Mouse (Mus musculus): ENCODE results near the gene Wdr18. TPM values are rescaled to one million over a fixed set of nuclear protein-coding genes. Genes with fewer than 3 reads are reported as not detected.

The Wdr18 gene
- total and polyA plus RNA-seq, 3 experiments = 29.4 to 66.1 (median 31.5) TPM

GRCm38 (mm10) chr10:79997034-79997760 lies 37.2 kb downstream of the Wdr18 start:
- peak; percentile 84 for DNase-seq

GRCm38 (mm10) chr10:79997819-79998218 lies 37.9 kb downstream of the Wdr18 start:
- DNase-seq = no peak

- DNase-seq = no peak
Measured at GRCm38 (mm10) chr10:80001945-80002344, 42.0 kb downstream of the Wdr18 start.

- no peak for DNase-seq
Measured at GRCm38 (mm10) chr10:80002829-80003228, 42.9 kb downstream of the Wdr18 start.

- peak; percentile 40 for DNase-seq
Measured at GRCm38 (mm10) chr10:80003374-80004232, 43.7 kb downstream of the Wdr18 start.

- DNase-seq = peak; percentile 87
Measured at GRCm38 (mm10) chr10:80004233-80004705, 44.3 kb downstream of the Wdr18 start.

- DNase-seq = no peak
Measured at GRCm38 (mm10) chr10:80011740-80012139, 51.8 kb downstream of the Wdr18 start.

GRCm38 (mm10) chr10:80013609-80014008 lies 53.7 kb downstream of the Wdr18 start:
- DNase-seq = no peak

- no peak for DNase-seq
Measured at GRCm38 (mm10) chr10:80014484-80015290, 54.7 kb downstream of the Wdr18 start.

- DNase-seq = no peak
Measured at GRCm38 (mm10) chr10:80015583-80015982, 55.6 kb downstream of the Wdr18 start.

- DNase-seq = peak; percentile 36
Measured at GRCm38 (mm10) chr10:80016511-80016910, 56.6 kb downstream of the Wdr18 start, which contains the start of gene Arhgap45. TSS of gene Arhgap45 (plus strand) at chr10:80016653.

- no peak for DNase-seq
Measured at GRCm38 (mm10) chr10:80016931-80017330, 57.0 kb downstream of the Wdr18 start.

GRCm38 (mm10) chr10:80017361-80017760 lies 57.4 kb downstream of the Wdr18 start:
- peak; percentile 44 for DNase-seq

GRCm38 (mm10) chr10:80017771-80018170 lies 57.8 kb downstream of the Wdr18 start:
- no peak for DNase-seq

- DNase-seq = no peak
Measured at GRCm38 (mm10) chr10:80018739-80019297, 58.9 kb downstream of the Wdr18 start.

GRCm38 (mm10) chr10:80019471-80020131 lies 59.6 kb downstream of the Wdr18 start:
- no peak for DNase-seq

Other genes starting within 250 kb of the Wdr18 start
Only the 30 nearest of the 33 such genes appear.
- not detected for gene Fgf22, start 205.1 kb upstream of the Wdr18 start, total RNA-seq (2021)
- 0.18 and 0.68 TPM in 2 replicates for gene Fgf22, start 205.1 kb upstream of the Wdr18 start, polyA plus RNA-seq (2012; rRNA removed)
- gene Rnf126, start 193.2 kb upstream of the Wdr18 start, total RNA-seq (2021) = 10 to 100 TPM; 51.6 to 51.8 TPM
- 222 and 226 TPM in 2 replicates for gene Rnf126, start 193.2 kb upstream of the Wdr18 start, polyA plus RNA-seq (2012; rRNA removed)
- gene Fstl3, start 182.9 kb upstream of the Wdr18 start, total RNA-seq (2021) = 10 to 100 TPM in 1 of 2 experiments, 1 to 10 TPM in 1; 10.0 to 37.2 TPM
- 47.0 and 74.7 TPM in 2 replicates for gene Fstl3, start 182.9 kb upstream of the Wdr18 start, polyA plus RNA-seq (2012; rRNA removed)
- gene Prss57, start 169.2 kb upstream of the Wdr18 start, total RNA-seq (2021) = under 1 TPM in 1 of 2 experiments, not detected in 1; 0.21 TPM
- gene Prss57, start 169.2 kb upstream of the Wdr18 start, polyA plus RNA-seq (2012; rRNA removed) = 0.28 TPM in 1 of 2 replicates, not detected in the other
- 100 to 1,000 TPM in 1 of 2 experiments, 10 to 100 TPM in 1; 68.1 to 105 TPM for gene Palm, start 166.6 kb upstream of the Wdr18 start, total RNA-seq (2021)
- gene Palm, start 166.6 kb upstream of the Wdr18 start, polyA plus RNA-seq (2012; rRNA removed) = 138 and 146 TPM in 2 replicates
- under 1 TPM; 0.31 to 0.32 TPM for gene Misp, start 139.2 kb upstream of the Wdr18 start, total RNA-seq (2021)
- 0.03 and 0.10 TPM in 2 replicates for gene Misp, start 139.2 kb upstream of the Wdr18 start, polyA plus RNA-seq (2012; rRNA removed)
- gene Ptbp1, start 105.7 kb upstream of the Wdr18 start, total RNA-seq (2021) = 100 to 1,000 TPM; 217 to 332 TPM
- gene Ptbp1, start 105.7 kb upstream of the Wdr18 start, polyA plus RNA-seq (2012; rRNA removed) = 175 and 259 TPM in 2 replicates
- under 1 TPM; 0.62 to 0.63 TPM for gene Prtn3, start 85.7 kb upstream of the Wdr18 start, total RNA-seq (2021)
- 3.4 and 4.1 TPM in 2 replicates for gene Prtn3, start 85.7 kb upstream of the Wdr18 start, polyA plus RNA-seq (2012; rRNA removed)
- gene Plppr3, start 85.5 kb upstream of the Wdr18 start, total RNA-seq (2021) = 1 to 10 TPM; 1.2 to 2.2 TPM
- 4.2 and 4.6 TPM in 2 replicates for gene Plppr3, start 85.5 kb upstream of the Wdr18 start, polyA plus RNA-seq (2012; rRNA removed)
- gene Elane, start 73.9 kb upstream of the Wdr18 start, total RNA-seq (2021) = under 1 TPM; 0.49 to 0.79 TPM
- gene Elane, start 73.9 kb upstream of the Wdr18 start, polyA plus RNA-seq (2012; rRNA removed) = 0.34 and 1.1 TPM in 2 replicates
- 1,000 to 10,000 TPM; 2,358 to 4,405 TPM for gene Cfd, start 69.3 kb upstream of the Wdr18 start, total RNA-seq (2021)
- gene Cfd, start 69.3 kb upstream of the Wdr18 start, polyA plus RNA-seq (2012; rRNA removed) = 4,988 and 13,425 TPM in 2 replicates
- 10 to 100 TPM; 38.4 to 43.0 TPM for gene Med16, start 51.2 kb upstream of the Wdr18 start, total RNA-seq (2021)
- gene Med16, start 51.2 kb upstream of the Wdr18 start, polyA plus RNA-seq (2012; rRNA removed) = 126 and 132 TPM in 2 replicates
- not detected for gene Gm26602, start 49.3 kb upstream of the Wdr18 start, total RNA-seq (2021)
- gene Gm26602, start 49.3 kb upstream of the Wdr18 start, polyA plus RNA-seq (2012; rRNA removed) = not detected in 2 replicates
- 1 to 10 TPM; 1.4 TPM for gene Kiss1r, start 43.2 kb upstream of the Wdr18 start, total RNA-seq (2021)
- 11.8 and 15.1 TPM in 2 replicates for gene Kiss1r, start 43.2 kb upstream of the Wdr18 start, polyA plus RNA-seq (2012; rRNA removed)
- gene R3hdm4, start 38.9 kb upstream of the Wdr18 start, total RNA-seq (2021) = 10 to 100 TPM; 87.8 to 93.5 TPM
- gene R3hdm4, start 38.9 kb upstream of the Wdr18 start, polyA plus RNA-seq (2012; rRNA removed) = 197 and 231 TPM in 2 replicates
- 1 to 10 TPM; 4.6 to 6.5 TPM for gene Arid3a, start 33.1 kb upstream of the Wdr18 start, total RNA-seq (2021)
- gene Arid3a, start 33.1 kb upstream of the Wdr18 start, polyA plus RNA-seq (2012; rRNA removed) = 5.9 and 9.1 TPM in 2 replicates
- under 1 TPM in 1 of 2 experiments, not detected in 1; 0.31 TPM for gene Grin3b, start 10.6 kb downstream of the Wdr18 start, total RNA-seq (2021)
- gene Grin3b, start 10.6 kb downstream of the Wdr18 start, polyA plus RNA-seq (2012; rRNA removed) = 0.09 and 0.17 TPM in 2 replicates
- 100 to 1,000 TPM; 142 to 143 TPM for gene Tmem259, start 24.2 kb downstream of the Wdr18 start, total RNA-seq (2021)
- gene Tmem259, start 24.2 kb downstream of the Wdr18 start, polyA plus RNA-seq (2012; rRNA removed) = 619 and 624 TPM in 2 replicates
- gene Cnn2, start 28.4 kb downstream of the Wdr18 start, total RNA-seq (2021) = 10 to 100 TPM; 29.5 to 50.1 TPM
- 53.0 and 58.8 TPM in 2 replicates for gene Cnn2, start 28.4 kb downstream of the Wdr18 start, polyA plus RNA-seq (2012; rRNA removed)
- 10 to 100 TPM; 18.4 to 22.9 TPM for gene Abca7, start 36.3 kb downstream of the Wdr18 start, total RNA-seq (2021)
- gene Abca7, start 36.3 kb downstream of the Wdr18 start, polyA plus RNA-seq (2012; rRNA removed) = 28.6 TPM in 2 replicates
- gene Arhgap45, start 56.5 kb downstream of the Wdr18 start, total RNA-seq (2021) = 1 to 10 TPM; 3.9 to 6.7 TPM
- 11.0 and 14.6 TPM in 2 replicates for gene Arhgap45, start 56.5 kb downstream of the Wdr18 start, polyA plus RNA-seq (2012; rRNA removed)
- gene Polr2e, start 79.6 kb downstream of the Wdr18 start, total RNA-seq (2021) = 100 to 1,000 TPM in 1 of 2 experiments, 10 to 100 TPM in 1; 97.3 to 106 TPM
- gene Polr2e, start 79.6 kb downstream of the Wdr18 start, polyA plus RNA-seq (2012; rRNA removed) = 111 and 122 TPM in 2 replicates
- gene Gpx4, start 87.0 kb downstream of the Wdr18 start, total RNA-seq (2021) = 1,000 to 10,000 TPM; 1,287 to 1,377 TPM
- gene Gpx4, start 87.0 kb downstream of the Wdr18 start, polyA plus RNA-seq (2012; rRNA removed) = 1,827 and 2,443 TPM in 2 replicates
- gene Sbno2, start 145.4 kb downstream of the Wdr18 start, total RNA-seq (2021) = 10 to 100 TPM; 38.5 to 59.3 TPM
- 102 and 120 TPM in 2 replicates for gene Sbno2, start 145.4 kb downstream of the Wdr18 start, polyA plus RNA-seq (2012; rRNA removed)
- 100 to 1,000 TPM; 153 to 156 TPM for gene Stk11, start 155.7 kb downstream of the Wdr18 start, total RNA-seq (2021)
- 151 and 159 TPM in 2 replicates for gene Stk11, start 155.7 kb downstream of the Wdr18 start, polyA plus RNA-seq (2012; rRNA removed)
- gene Atp5d, start 178.5 kb downstream of the Wdr18 start, total RNA-seq (2021) = 100 to 1,000 TPM; 654 to 778 TPM
- gene Atp5d, start 178.5 kb downstream of the Wdr18 start, polyA plus RNA-seq (2012; rRNA removed) = 5,895 and 6,727 TPM in 2 replicates
- 100 to 1,000 TPM in 1 of 2 experiments, 10 to 100 TPM in 1; 74.5 to 118 TPM for gene Cbarp, start 180.7 kb downstream of the Wdr18 start, total RNA-seq (2021)
- gene Cbarp, start 180.7 kb downstream of the Wdr18 start, polyA plus RNA-seq (2012; rRNA removed) = 84.3 and 84.6 TPM in 2 replicates
- 100 to 1,000 TPM in 1 of 2 experiments, 10 to 100 TPM in 1; 75.8 to 115 TPM for gene Midn, start 188.1 kb downstream of the Wdr18 start, total RNA-seq (2021)
- gene Midn, start 188.1 kb downstream of the Wdr18 start, polyA plus RNA-seq (2012; rRNA removed) = 233 and 269 TPM in 2 replicates
- gene Cirbp, start 205.8 kb downstream of the Wdr18 start, total RNA-seq (2021) = 10 to 100 TPM; 30.6 to 77.0 TPM
- gene Cirbp, start 205.8 kb downstream of the Wdr18 start, polyA plus RNA-seq (2012; rRNA removed) = 108 and 152 TPM in 2 replicates
- 10 to 100 TPM; 14.0 to 21.7 TPM for gene 1600002K03Rik, start 212.8 kb downstream of the Wdr18 start, total RNA-seq (2021)
- gene 1600002K03Rik, start 212.8 kb downstream of the Wdr18 start, polyA plus RNA-seq (2012; rRNA removed) = 25.9 and 34.5 TPM in 2 replicates